Mouse (Mus musculus) gastrocnemius, postnatal 10 days (tissue): Measurements from ENCODE around the gene Alkbh1. TPM values are rescaled to one million over a fixed set of nuclear protein-coding genes. Genes with fewer than 3 reads are reported as not detected.

Source experiments
- DNase-seq: peaks from one replicate; pipeline ENCODE4 v3.0.0; 2021; ENCODE audit warnings: mixed read lengths
- microRNA-seq, 2 experiments: library from miRNA; unstranded; fragments of <30 nt; microRNA quantifications; one replicate each; pipeline ENCODE4 v1.2.0; 2021
- total RNA-seq, 2 experiments: library from RNA; stranded (reverse); gene quantifications; 2 replicates each; pipeline ENCODE4 v1.2.3; 2021

Gene Alkbh1
- total RNA-seq, 2 experiments from 2014 or later, result 7.6 to 13.6 TPM

DNA sequence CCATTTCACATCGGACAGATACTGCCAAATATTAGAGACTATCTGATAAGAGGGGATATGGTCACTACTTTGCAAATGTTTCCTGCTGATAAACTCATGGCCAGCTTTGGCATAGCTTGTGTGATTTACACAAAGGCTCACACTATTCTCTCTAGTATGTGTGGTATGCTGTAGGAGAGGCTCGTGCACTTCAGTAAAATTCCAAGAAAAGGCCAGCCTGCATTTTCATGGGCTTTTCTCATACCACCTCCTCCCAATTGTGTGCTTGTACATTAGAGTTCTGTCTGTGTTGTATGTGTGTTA is 62.5 kb downstream of the Alkbh1 start:
- DNase-seq, result no peak

DNA sequence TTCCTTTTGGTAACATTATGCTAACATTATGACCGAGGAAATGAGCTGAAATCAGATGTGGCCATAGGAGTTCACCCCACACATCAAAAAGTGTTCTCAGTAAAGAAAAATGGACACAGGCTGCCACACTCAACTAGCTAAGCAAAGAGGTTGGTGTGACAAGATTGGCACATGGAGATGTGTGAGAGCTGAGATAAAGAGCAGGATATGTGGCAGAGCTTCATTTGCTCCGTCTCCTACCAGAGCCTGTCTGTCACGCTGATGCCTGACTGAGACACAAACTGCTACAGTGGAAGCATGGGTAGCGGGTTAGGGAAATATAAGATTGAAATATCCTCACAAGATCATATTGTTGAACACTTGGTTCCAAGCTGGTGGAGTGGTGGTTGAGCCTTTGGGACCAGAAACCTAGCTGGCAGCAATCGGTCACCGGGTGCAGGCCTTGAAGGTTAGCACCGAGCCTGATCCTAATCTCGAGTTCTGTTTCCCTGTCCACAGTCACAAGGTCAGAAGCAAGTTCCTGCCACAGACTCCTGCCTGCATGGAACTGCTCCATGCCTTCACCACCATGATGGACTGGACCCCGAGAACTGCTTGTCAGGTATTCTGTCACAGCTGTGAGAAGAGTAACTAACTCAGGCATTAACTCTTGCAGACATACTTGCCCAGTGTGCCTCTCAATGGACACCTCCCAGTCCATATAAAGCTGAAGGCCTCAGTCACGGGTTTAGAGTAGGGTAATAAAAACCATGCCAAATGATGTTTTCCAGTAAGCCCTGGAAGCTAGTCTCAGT is 63.0 kb downstream of the Alkbh1 start:
- no peak for DNase-seq

DNA sequence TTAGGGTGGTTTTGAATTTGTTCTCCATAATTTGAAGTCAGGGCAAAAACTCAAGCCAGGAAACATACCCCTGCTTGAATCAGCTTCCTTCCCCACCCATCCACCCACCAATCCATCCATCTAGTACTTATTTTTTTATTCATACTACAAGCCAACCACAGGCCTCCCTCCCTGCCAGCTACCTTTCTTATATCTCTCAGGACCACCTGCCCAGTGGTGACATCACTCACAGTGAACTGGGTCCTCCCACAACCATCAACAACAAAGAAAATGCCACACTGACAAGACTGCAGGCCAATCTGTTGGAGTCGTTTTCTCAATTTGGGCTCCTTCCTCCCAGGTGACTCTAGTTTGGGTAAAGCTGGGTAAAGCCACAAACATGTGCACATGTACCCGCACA is 64.3 kb downstream of the Alkbh1 start:
- DNase-seq, result no peak

Small RNA genes lying within 50 kb of the gene (microRNA-seq; reads per million reads assigned to microRNA genes)
- 12.5 to 19.4 reads per million in 2 experiments for gene Mir3068

Other genes with a start within 250 kb of the Alkbh1 start
- gene Samd15, start 244.3 kb downstream of the Alkbh1 start, total RNA-seq, result under 1 TPM; 0.14 to 0.50 TPM
- gene Tmed8, start 243.6 kb downstream of the Alkbh1 start, total RNA-seq, result 1 to 10 TPM; 2.4 to 3.5 TPM
- under 1 TPM in 1 of 2 experiments, not detected in 1; 0.27 TPM for gene Noxred1, start 205.3 kb downstream of the Alkbh1 start, total RNA-seq
- 10 to 100 TPM; 12.1 to 14.5 TPM for gene Vipas39, start 177.8 kb downstream of the Alkbh1 start, total RNA-seq
- gene Ahsa1, start 177.5 kb downstream of the Alkbh1 start, total RNA-seq, result 100 to 1,000 TPM; 104 to 108 TPM
- not detected for gene Ism2, start 144.3 kb downstream of the Alkbh1 start, total RNA-seq
- 10 to 100 TPM; 28.6 to 30.0 TPM for gene Sptlc2, start 55.7 kb downstream of the Alkbh1 start, total RNA-seq
- 100 to 1,000 TPM; 152 to 169 TPM for gene Slirp, start 121 bp downstream of the Alkbh1 start, total RNA-seq
- 10 to 100 TPM; 52.4 to 53.5 TPM for gene Snw1, start 28.3 kb upstream of the Alkbh1 start, total RNA-seq
- not detected for gene Gm5788, start 50.7 kb upstream of the Alkbh1 start, total RNA-seq
- gene Gm8300, start 70.3 kb upstream of the Alkbh1 start, total RNA-seq, result not detected
- not detected for gene Oog1, start 158.7 kb upstream of the Alkbh1 start, total RNA-seq
- not detected for gene Gm4027, start 174.9 kb upstream of the Alkbh1 start, total RNA-seq
- not detected for gene Gm16381, start 200.6 kb upstream of the Alkbh1 start, total RNA-seq